Mouse (Mus musculus) heart, embryonic 16.5 days (tissue): ENCODE results near the gene Mgea5. TPM values are rescaled to one million over a fixed set of nuclear protein-coding genes. Genes with fewer than 3 reads are reported as not detected.

Experiments used
- ATAC-seq: fragments of 200-750 bp; cut with Nextera tagmentation; replicated peaks from 2 replicates; pipeline ENCODE4 v1.8.0; 2017; ENCODE audit warnings: moderate number of reproducible peaks; ENCODE audit not compliant: insufficient read depth, low FRiP score; ENCODE audit errors: extremely low read depth
- H3K27ac ChIP-seq: fragments of 300-500 bp; sonication (generic); 2 replicates; pipeline ENCODE4 v1.5.1; 2014; ENCODE audit warnings: mild to moderate bottlenecking, low read length, control low read depth, moderate library complexity
- H3K27me3 ChIP-seq: fragments of 300-500 bp; sonication (generic); 2 replicates; pipeline ENCODE4 v1.6.1; 2014; ENCODE audit warnings: low read length, mixed read lengths; ENCODE audit not compliant: control insufficient read depth, insufficient read depth
- H3K36me3 ChIP-seq: fragments of 300-500 bp; sonication (generic); 2 replicates; pipeline ENCODE4 v1.6.1; 2014; ENCODE audit not compliant: control insufficient read depth, insufficient read depth
- H3K4me1 ChIP-seq: fragments of 300-500 bp; sonication (generic); 2 replicates; pipeline ENCODE4 v1.6.1; 2014; ENCODE audit warnings: low read length, mixed read lengths; ENCODE audit not compliant: control insufficient read depth, insufficient read depth
- H3K4me2 ChIP-seq: fragments of 300-500 bp; sonication (generic); 2 replicates; pipeline ENCODE4 v1.6.1; 2014; ENCODE audit warnings: low read depth, mild to moderate bottlenecking, control low read depth, low read length
- H3K4me3 ChIP-seq: fragments of 300-500 bp; sonication (generic); 2 replicates; pipeline ENCODE4 v1.5.1; 2014; ENCODE audit warnings: mild to moderate bottlenecking, control low read depth, low read length
- H3K9ac ChIP-seq: fragments of 300-500 bp; sonication (generic); 2 replicates; pipeline ENCODE4 v1.6.1; 2014; ENCODE audit warnings: low read length, control low read depth
- H3K9me3 ChIP-seq: fragments of 300-500 bp; sonication (generic); replicated peaks from 2 replicates; pipeline ENCODE4 v1.6.1; 2016; ENCODE audit warnings: low read length; ENCODE audit not compliant: control insufficient read depth
- WGBS: fragments of 180-500 bp; shearing (Covaris S2); extraction: QIAGEN DNeasy Blood & Tissue Kit; methylation state at CpG from one replicate; pipeline ENCODE4 v1.1.7; 2014; 5-methylcytosine and 5-hydroxymethylcytosine counted together
- polyA plus RNA-seq: library from polyadenylated mRNA; unstranded; fragments of >200 nt; fragmentation: Nextera tagmentation; extraction: Ambion mirVana; gene quantifications from 2 replicates; pipeline ENCODE4 v1.2.1, GENCODE M21; 2015

The Mgea5 gene
- polyA plus RNA-seq, 1 experiment from 2014 or later = 33.7 TPM

DNA sequence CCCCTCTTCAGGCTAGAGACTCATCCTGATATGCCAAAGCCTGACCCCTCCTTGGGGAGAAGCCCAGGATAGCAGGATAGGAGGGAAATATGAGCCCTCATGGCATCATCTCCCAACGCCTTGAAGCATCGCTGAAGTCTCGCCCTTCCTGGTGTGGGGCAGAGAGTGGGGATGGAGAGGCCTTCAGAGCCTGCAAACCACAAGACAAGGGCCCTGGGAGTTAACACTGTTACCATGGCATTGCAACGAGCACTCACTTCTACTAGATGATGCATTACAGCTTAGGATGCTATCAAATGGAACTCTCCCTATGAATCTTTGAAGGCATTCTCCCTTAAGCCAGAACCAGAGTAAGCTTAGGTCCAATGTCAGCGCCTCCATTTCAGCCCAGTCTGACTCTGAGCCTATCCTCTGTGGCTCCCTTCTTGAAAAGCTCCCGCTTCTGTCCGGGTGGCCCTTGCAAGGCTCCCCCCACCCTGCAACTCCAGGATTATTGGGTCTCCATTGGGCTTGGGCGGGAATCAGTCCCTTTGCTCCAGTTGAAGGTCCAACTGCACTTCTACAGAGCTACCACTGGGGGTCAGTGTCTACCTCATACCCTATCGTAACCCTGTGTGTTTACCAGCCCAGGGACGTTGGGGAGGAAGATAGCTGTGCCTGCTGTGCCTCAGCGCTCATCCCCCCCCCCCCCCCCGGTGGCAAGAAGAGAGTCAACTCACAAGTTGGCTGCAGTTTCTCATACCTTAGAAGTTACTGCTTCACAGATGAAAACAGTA is 21.1 kb upstream of the Mgea5 start:
- Histone ChIP-seq H3K4me1 (no peaks in the 10 kb centered on the region), H3K4me3 (no peak overlapping the region), H3K27me3 (no peaks in the 10 kb centered on the region), H3K36me3 (no peaks in the 10 kb centered on the region), H3K9me3 (no peaks in the 10 kb centered on the region), H3K4me2 (no peak overlapping the region), H3K27ac (no peak overlapping the region), H3K9ac (no peak overlapping the region)
- WGBS = 22% methylated on average over 12 of the region's 12 CpGs
- peak; percentile 67 for ATAC-seq

DNA sequence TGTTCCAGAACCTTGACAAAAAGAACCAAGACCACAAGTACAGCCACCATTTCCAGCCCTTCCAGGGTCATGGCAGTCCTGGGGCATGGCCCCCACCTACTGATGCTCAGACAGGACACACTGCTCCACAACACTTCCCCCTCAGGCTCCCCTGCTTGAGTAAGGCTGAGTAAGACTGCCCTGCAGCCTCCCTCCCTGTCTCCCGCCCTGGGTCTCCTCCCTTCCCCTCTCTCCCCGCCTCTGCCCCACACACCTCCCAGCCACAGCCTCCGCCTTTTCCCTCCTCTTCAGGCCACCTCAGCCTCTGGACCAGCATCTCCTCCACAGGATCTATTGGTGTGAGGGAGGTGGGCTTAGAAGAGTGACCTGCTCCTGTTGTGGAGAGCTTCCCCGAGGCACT is 19.8 kb upstream of the Mgea5 start:
- Histone ChIP-seq H3K4me3 (no peak overlapping the region), H3K27me3 (no peaks in the 10 kb centered on the region), H3K27ac (no peak overlapping the region), H3K4me2 (no peak overlapping the region), H3K4me1 (no peaks in the 10 kb centered on the region), H3K9me3 (no peaks in the 10 kb centered on the region), H3K9ac (no peak overlapping the region), H3K36me3 (no peaks in the 10 kb centered on the region)
- WGBS = 21% methylated on average over 3 of the region's 4 CpGs
- no peak for ATAC-seq

DNA sequence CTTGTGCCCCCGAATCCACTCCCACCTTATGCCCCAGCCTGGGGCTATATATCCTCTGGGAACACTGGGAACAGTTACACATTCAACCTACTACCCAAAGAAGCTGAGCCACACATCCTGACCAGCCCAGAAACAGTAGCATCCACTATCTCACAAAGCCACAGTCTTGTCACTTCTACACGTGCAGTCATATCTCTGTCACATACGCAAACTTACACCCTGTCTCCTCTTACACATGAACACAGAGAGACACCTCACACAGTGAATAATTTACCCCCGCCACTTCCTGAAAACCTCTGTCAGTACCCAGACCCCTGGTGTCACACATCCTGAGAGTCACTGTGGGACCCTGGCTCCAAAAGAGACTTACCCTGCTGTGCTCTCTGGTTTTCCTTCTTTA is 19.1 kb upstream of the Mgea5 start:
- Histone ChIP-seq H3K27me3 (no peaks in the 10 kb centered on the region), H3K4me3 (no peak overlapping the region), H3K9me3 (no peaks in the 10 kb centered on the region), H3K27ac (no peak overlapping the region), H3K9ac (no peak overlapping the region), H3K4me1 (no peaks in the 10 kb centered on the region), H3K4me2 (no peak overlapping the region), H3K36me3 (no peaks in the 10 kb centered on the region)
- WGBS = 53% methylated on average over 4 of the region's 4 CpGs
- ATAC-seq = no peak

DNA sequence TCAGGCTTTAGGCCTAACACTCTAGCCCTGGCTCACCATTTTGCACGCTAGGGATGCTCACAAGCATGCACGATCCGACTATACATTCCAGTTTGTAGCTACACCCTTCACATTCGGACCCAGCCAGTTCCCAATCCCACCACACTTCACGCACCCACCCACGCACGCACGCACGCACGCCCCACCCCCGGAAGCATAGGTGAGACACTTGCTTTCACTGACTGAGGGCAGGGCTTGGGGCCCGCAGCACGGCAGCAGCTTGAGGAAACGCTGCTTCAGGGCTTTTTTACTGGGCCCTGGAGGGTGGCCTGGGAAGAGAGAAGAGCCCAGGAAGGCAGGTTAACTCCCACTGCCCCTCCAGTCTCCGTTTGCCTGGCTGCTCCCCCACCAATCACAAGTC is 13.2 kb upstream of the Mgea5 start:
- no peak for ATAC-seq
- Histone ChIP-seq H3K4me2 (no peak overlapping the region), H3K9ac (no peak overlapping the region), H3K27me3 (no peaks in the 10 kb centered on the region), H3K27ac (no peak overlapping the region), H3K9me3 (no peaks in the 10 kb centered on the region), H3K4me1 (no peaks in the 10 kb centered on the region), H3K36me3 (no peaks in the 10 kb centered on the region), H3K4me3 (no peak overlapping the region)
- WGBS = 68% methylated on average over 15 of the region's 15 CpGs

DNA sequence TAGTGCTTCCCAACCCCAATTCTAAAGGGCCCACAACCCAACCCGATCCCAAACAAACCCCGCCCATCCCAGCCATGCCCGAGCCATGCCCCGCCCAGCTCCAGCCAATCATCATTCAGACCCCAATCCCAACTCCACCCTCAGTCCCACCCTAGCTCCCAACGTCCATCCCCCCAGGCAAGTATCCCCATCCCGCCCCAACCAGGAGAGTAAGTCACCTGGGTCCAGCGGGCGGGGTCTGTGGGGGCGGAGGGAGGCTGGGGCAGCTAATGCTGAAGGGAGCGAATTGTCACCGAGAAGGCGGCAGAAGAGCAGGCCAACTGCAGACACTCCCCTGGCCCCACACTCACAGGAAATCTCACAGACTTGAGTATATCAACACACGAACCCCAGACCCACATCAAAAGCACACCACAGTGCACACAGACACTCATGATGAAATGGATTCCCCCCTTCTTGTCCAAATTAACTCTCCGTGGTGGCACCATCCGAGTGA is 12.5 kb upstream of the Mgea5 start:
- Histone ChIP-seq H3K27ac (no peak overlapping the region), H3K4me2 (peak overlapping the region; percentile 28), H3K4me1 (no peaks in the 10 kb centered on the region), H3K36me3 (no peaks in the 10 kb centered on the region), H3K9me3 (no peaks in the 10 kb centered on the region), H3K27me3 (no peaks in the 10 kb centered on the region), H3K4me3 (no peak overlapping the region), H3K9ac (no peak overlapping the region)
- WGBS = 15% methylated on average over 15 of the region's 15 CpGs
- peak; percentile 24; the same call in 1 of the 2 replicates for ATAC-seq

DNA sequence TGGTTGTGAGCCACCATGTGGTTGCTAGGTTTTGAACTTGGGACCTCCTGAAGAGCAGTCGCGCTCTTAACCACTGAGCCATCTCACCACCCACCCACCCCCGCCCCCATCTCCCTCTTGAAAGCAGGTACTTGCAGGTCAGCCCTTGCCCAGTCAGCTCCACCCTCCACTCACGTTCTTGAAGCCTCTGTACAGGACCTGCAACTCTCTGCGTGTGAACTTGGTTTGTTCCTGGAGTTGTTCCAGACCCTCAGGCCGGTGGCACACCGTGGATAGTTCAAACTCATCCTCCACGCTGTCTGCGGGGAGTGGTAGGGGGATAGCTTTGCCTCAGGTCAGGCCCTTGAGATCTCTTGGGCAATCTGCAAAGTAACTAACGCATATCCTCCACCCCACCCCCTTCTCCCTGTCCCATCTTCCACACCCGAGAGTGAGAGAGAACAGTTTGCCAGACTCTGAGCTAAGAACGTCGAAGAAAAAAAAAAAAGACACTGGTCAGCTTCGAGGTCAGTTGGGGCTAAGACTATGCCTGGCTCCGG is 11.8 kb upstream of the Mgea5 start:
- Histone ChIP-seq H3K9me3 (no peaks in the 10 kb centered on the region), H3K4me1 (no peaks in the 10 kb centered on the region), H3K4me3 (no peak overlapping the region), H3K36me3 (no peaks in the 10 kb centered on the region), H3K4me2 (peak overlapping the region; percentile 28), H3K27ac (no peak overlapping the region), H3K9ac (no peak overlapping the region), H3K27me3 (no peaks in the 10 kb centered on the region)
- ATAC-seq = no peak
- 26% methylated on average over 15 of the region's 15 CpGs for WGBS

DNA sequence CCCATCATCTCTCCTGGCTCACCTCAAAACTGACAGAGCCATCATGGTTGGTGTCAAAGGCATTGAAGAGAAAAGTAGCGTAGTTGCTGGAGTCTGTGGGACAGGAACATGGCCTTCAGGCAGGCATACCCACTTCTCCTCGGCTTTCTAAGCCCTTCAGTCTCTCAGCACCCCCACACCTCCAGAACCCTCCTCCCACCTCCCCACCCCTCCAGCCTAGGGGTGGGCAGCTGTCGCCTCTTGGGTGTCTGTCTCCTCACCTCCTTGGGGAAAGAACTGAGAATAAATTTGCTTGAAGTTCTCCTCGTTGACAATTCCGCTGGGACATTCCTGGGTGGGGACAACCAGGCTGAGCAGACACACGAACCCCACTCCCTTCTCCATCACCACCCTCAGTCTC is 11.1 kb upstream of the Mgea5 start:
- Histone ChIP-seq H3K4me1 (no peaks in the 10 kb centered on the region), H3K27ac (no peak overlapping the region), H3K27me3 (no peaks in the 10 kb centered on the region), H3K9me3 (no peaks in the 10 kb centered on the region), H3K4me2 (no peak overlapping the region), H3K36me3 (no peaks in the 10 kb centered on the region), H3K4me3 (no peak overlapping the region), H3K9ac (no peak overlapping the region)
- WGBS = 73% methylated on average over 6 of the region's 6 CpGs
- no peak for ATAC-seq

DNA sequence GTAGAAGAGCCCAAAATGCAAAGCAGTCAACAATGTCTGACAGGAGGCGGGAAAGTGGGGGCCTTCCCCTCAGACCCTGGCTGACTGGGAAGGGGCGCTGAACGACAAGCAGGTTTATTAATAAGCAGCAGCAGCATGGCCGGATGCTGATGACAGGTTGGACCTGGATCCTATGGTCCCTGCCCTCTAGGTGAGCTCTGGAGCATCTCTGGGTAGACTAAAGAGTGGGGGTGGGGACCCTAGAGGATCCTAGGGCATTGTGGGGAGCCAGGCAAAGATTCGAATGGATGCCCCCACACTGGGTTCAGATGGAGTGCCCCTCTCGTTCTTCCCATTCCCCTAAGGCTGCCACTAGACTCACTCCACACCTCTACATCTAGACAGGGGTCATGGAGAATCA is 8.8 kb upstream of the Mgea5 start:
- Histone ChIP-seq H3K36me3 (no peaks in the 10 kb centered on the region), H3K27me3 (no peaks in the 10 kb centered on the region), H3K27ac (no peak overlapping the region), H3K9ac (no peak overlapping the region), H3K4me2 (no peak overlapping the region), H3K4me3 (no peak overlapping the region), H3K9me3 (no peaks in the 10 kb centered on the region), H3K4me1 (no peaks in the 10 kb centered on the region)
- ATAC-seq = no peak
- WGBS = 70% methylated on average over 6 of the region's 6 CpGs
